ENCODE assay signal across 10 mouse cellular contexts in the genomic region with DNA sequence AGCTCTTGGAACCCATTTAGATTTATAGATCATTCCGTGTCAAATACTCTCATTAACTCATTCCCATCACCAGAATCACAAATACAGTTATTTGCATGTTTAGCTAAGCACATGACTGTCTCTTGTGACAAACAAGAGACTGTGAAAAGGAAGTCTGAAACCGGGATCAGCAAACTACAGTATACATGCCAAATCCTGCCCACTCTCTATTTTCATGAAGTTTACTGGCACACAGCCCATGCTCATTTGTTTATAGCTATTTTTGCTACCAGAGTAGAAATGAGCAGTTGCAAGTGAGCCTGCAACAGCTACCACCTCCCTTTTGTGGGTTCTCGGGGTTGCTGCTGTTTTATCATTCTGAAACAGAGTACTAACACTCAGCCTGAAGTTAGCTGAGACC. TPM values are rescaled to one million over a fixed set of nuclear protein-coding genes. Genes with fewer than 3 reads are reported as not detected.
DNase-seq lines count a peak whose midpoint lies in the region; ATAC-seq lines count a peak whose summit lies in the region.
"Had no signal": no experiment of that assay in that cellular context is flagged by ENCODE, and none has a peak within 500 bp of the region (broad histone marks: within the 10 kb centered on the region; RNA-seq: fewer than 3 reads in every experiment).

No protein-coding gene starts in this region.

- peaks cover 16% of the 10 kb centered on the region for H3K4me1 ChIP-seq in heart, embryonic 13.5 days
- H3K4me1 ChIP-seq: hindbrain, embryonic 13.5 days had no signal

- WGBS in heart, embryonic 13.5 days, result 61% methylated on average over 3 of the region's 3 CpGs

- H3K36me3 ChIP-seq in heart, embryonic 13.5 days, result peaks cover 61% of the 10 kb centered on the region

- no peak for ATAC-seq in heart, embryonic 13.5 days (ENCODE audit: extremely low read depth, insufficient number of reproducible peaks, low FRiP score, low TSS enrichment)

- intact Hi-C loops in heart, postnatal 25 days (cut with DNase I), result loop anchor here (5.0 kb wide), 2 partner anchors 37 to 52 kb away; a partner anchor contains a TSS
- intact Hi-C loops in heart, postnatal 14 days (cut with DNase I), result no loop called here

- H3K27me3 ChIP-seq in heart, embryonic 13.5 days (replicated peaks), result no peaks in the 10 kb centered on the region
- H3K27me3 ChIP-seq: hindbrain, embryonic 13.5 days; liver, embryonic 15.5 days had no signal

- H3K27ac ChIP-seq in heart, embryonic 13.5 days (replicated peaks), result no peak overlapping the region
- H3K27ac ChIP-seq: hindbrain, embryonic 13.5 days; liver, embryonic 15.5 days had no signal

- no peak overlapping the region for H3K4me2 ChIP-seq in heart, embryonic 13.5 days
- H3K4me2 ChIP-seq: hindbrain, embryonic 13.5 days; liver, embryonic 15.5 days had no signal

- H3K9ac ChIP-seq in heart, embryonic 13.5 days, result 0 out of 2 replicates have a peak overlapping the region, but pooled peaks have one; percentile 28
- H3K9ac ChIP-seq: hindbrain, embryonic 13.5 days; liver, embryonic 15.5 days had no signal

- no peak for DNase-seq in heart, postnatal 25 days (ENCODE audit: low spot score)
- peak; percentile 44 for DNase-seq in NIH3T3 (ENCODE audit: low read depth)
- DNase-seq in heart, postnatal 14 days, result peak; percentile 15 to 46
- DNase-seq in lung, postnatal 14 days, result peak; percentile 63
- no peak for DNase-seq in retina, embryonic 14.5 days (ENCODE audit: low spot score)
- no peak for DNase-seq in thymus, postnatal 36 days
- DNase-seq in adrenal gland, adult 8-10 months, result no peak

- no peaks in the 10 kb centered on the region for H3K9me3 ChIP-seq in heart, embryonic 13.5 days
- H3K9me3 ChIP-seq: hindbrain, embryonic 13.5 days; liver, embryonic 15.5 days had no signal

- no peak overlapping the region for H3K4me3 ChIP-seq in heart, embryonic 13.5 days
- H3K4me3 ChIP-seq: hindbrain, embryonic 13.5 days; liver, embryonic 15.5 days had no signal

RNA-seq across cellular contexts. Expression of a gene that starts 36.8 kb away (rescaled TPM):
- polyA plus RNA-seq in heart, embryonic 13.5 days (2015; fragmentation: Nextera tagmentation; extraction: Ambion mirVana), result 5.6 and 6.5 TPM in 2 replicates
- total RNA-seq in heart, postnatal 25 days (2021), result 10 to 100 TPM; 34.9 to 40.3 TPM
- 10 to 100 TPM; 30.4 to 35.3 TPM for total RNA-seq in heart, postnatal 14 days (2021)
- 10 to 100 TPM; 41.4 to 62.6 (median 51.7) TPM for total RNA-seq in adrenal gland, adult 8-10 months (2022)

Comparison
In these comparisons a context has a peak if more than half of its experiments do, and no peak if none do; other contexts are left out.
1. DNase-seq: peak in NIH3T3 (single experiment), heart, postnatal 14 days (2 of 2) and lung, postnatal 14 days (single experiment); none in heart, postnatal 25 days (single experiment), retina, embryonic 14.5 days (single experiment), thymus, postnatal 36 days (0 of 2) and adrenal gland, adult 8-10 months (single experiment).